Mouse (Mus musculus): ENCODE measurements around the gene Phip. TPM values are rescaled to one million over a fixed set of nuclear protein-coding genes. Genes with fewer than 3 reads are reported as not detected.

Phip gene
- polyA plus RNA-seq (2017; shearing (Covaris generic)) = 122 TPM

GRCm38 (mm10) chr9:82975342-82976215, at the start of gene Phip:
Gene Phip, minus strand, starts transcription at chr9:82975516.

GRCm38 (mm10) chr9:82829007-82829689, 146.2 kb downstream of the Phip start, which contains the start of gene Irak1bp1:
Gene Irak1bp1, plus strand, starts transcription at chr9:82829540.

Other genes starting within 250 kb of the Phip start
- 0.67 TPM for gene Irak1bp1, start 146.0 kb downstream of the Phip start, polyA plus RNA-seq (2017; shearing (Covaris generic))
- 31.7 TPM for gene Hmgn3, start 171.2 kb upstream of the Phip start, polyA plus RNA-seq (2017; shearing (Covaris generic))